Mouse (Mus musculus): ENCODE data around the gene Mcm2.

The Mcm2 gene

GRCm38 (mm10) chr6:88898534-88899048, at the start of gene Mcm2:
Mcm2 (minus strand) TSS chr6:88898780.
- in situ Hi-C loops (cut with MboI; ENCODE audit: low sequenced_read_pairs): no loop called here

- in situ Hi-C loops (cut with MboI; ENCODE audit: low sequenced_read_pairs): no loop called here
Measured at GRCm38 (mm10) chr6:88947771-88948170, 49.2 kb upstream of the Mcm2 start.

GRCm38 (mm10) chr6:88946442-88946841, 47.9 kb upstream of the Mcm2 start:
- in situ Hi-C loops (cut with MboI; ENCODE audit: low sequenced_read_pairs): no loop called here

GRCm38 (mm10) chr6:88943666-88944065, 45.1 kb upstream of the Mcm2 start:
- in situ Hi-C loops (cut with MboI; ENCODE audit: low sequenced_read_pairs): no loop called here

GRCm38 (mm10) chr6:88942595-88942994, 44.0 kb upstream of the Mcm2 start:
- in situ Hi-C loops (cut with MboI; ENCODE audit: low sequenced_read_pairs): no loop called here

GRCm38 (mm10) chr6:88941628-88942027, 43.0 kb upstream of the Mcm2 start:
- in situ Hi-C loops (cut with MboI; ENCODE audit: low sequenced_read_pairs): no loop called here

GRCm38 (mm10) chr6:88940090-88940916, 41.7 kb upstream of the Mcm2 start:
- in situ Hi-C loops (cut with MboI; ENCODE audit: low sequenced_read_pairs): no loop called here

- in situ Hi-C loops (cut with MboI; ENCODE audit: low sequenced_read_pairs): loop anchor here (10.0 kb wide), 2 partner anchors 85 to 615 kb away; no protein-coding TSS in a partner anchor
Measured at GRCm38 (mm10) chr6:88939281-88940089, 40.9 kb upstream of the Mcm2 start.

- in situ Hi-C loops (cut with MboI; ENCODE audit: low sequenced_read_pairs): loop anchor here (10.0 kb wide), 2 partner anchors 86 to 616 kb away; no protein-coding TSS in a partner anchor
Measured at GRCm38 (mm10) chr6:88938664-88939055, 40.1 kb upstream of the Mcm2 start.

GRCm38 (mm10) chr6:88937971-88938663, 39.5 kb upstream of the Mcm2 start:
- in situ Hi-C loops (cut with MboI; ENCODE audit: low sequenced_read_pairs): loop anchor here (10.0 kb wide), 2 partner anchors 87 to 617 kb away; no protein-coding TSS in a partner anchor

GRCm38 (mm10) chr6:88937214-88937549, 38.6 kb upstream of the Mcm2 start:
- in situ Hi-C loops (cut with MboI; ENCODE audit: low sequenced_read_pairs): loop anchor here (10.0 kb wide), 2 partner anchors 88 to 618 kb away; no protein-coding TSS in a partner anchor

GRCm38 (mm10) chr6:88936342-88937213, 38.0 kb upstream of the Mcm2 start:
- in situ Hi-C loops (cut with MboI; ENCODE audit: low sequenced_read_pairs): loop anchor here (10.0 kb wide), 2 partner anchors 88 to 618 kb away; no protein-coding TSS in a partner anchor

- in situ Hi-C loops (cut with MboI; ENCODE audit: low sequenced_read_pairs): loop anchor here (10.0 kb wide), 2 partner anchors 89 to 619 kb away; no protein-coding TSS in a partner anchor
Measured at GRCm38 (mm10) chr6:88935735-88936276, 37.2 kb upstream of the Mcm2 start.

GRCm38 (mm10) chr6:88934816-88935215, 36.2 kb upstream of the Mcm2 start:
- in situ Hi-C loops (cut with MboI; ENCODE audit: low sequenced_read_pairs): loop anchor here (10.0 kb wide), 2 partner anchors 90 to 620 kb away; no protein-coding TSS in a partner anchor

GRCm38 (mm10) chr6:88934132-88934531, 35.6 kb upstream of the Mcm2 start:
- in situ Hi-C loops (cut with MboI; ENCODE audit: low sequenced_read_pairs): loop anchor here (10.0 kb wide), 2 partner anchors 91 to 621 kb away; no protein-coding TSS in a partner anchor

GRCm38 (mm10) chr6:88931449-88931848, 32.9 kb upstream of the Mcm2 start:
- in situ Hi-C loops (cut with MboI; ENCODE audit: low sequenced_read_pairs): loop anchor here (10.0 kb wide), 2 partner anchors 93 to 623 kb away; no protein-coding TSS in a partner anchor

GRCm38 (mm10) chr6:88930049-88930448, 31.5 kb upstream of the Mcm2 start:
- in situ Hi-C loops (cut with MboI; ENCODE audit: low sequenced_read_pairs): loop anchor here (10.0 kb wide), 2 partner anchors 95 to 625 kb away; no protein-coding TSS in a partner anchor

GRCm38 (mm10) chr6:88929451-88929850, 30.9 kb upstream of the Mcm2 start:
- in situ Hi-C loops (cut with MboI; ENCODE audit: low sequenced_read_pairs): no loop called here

- in situ Hi-C loops (cut with MboI; ENCODE audit: low sequenced_read_pairs): no loop called here
Measured at GRCm38 (mm10) chr6:88928576-88928975, 30.0 kb upstream of the Mcm2 start.
